Mouse (Mus musculus): Measurements from ENCODE around the gene Fcgr4.
A peak's percentile ranks its signal among the peaks of the same experiment; 100 is the strongest.
"Not testable (repeated sequence)": the region's sequence is repeated elsewhere in the genome, so short reads cannot be mapped to it uniquely, and the experiment has no call there.

Fcgr4 gene

DNA sequence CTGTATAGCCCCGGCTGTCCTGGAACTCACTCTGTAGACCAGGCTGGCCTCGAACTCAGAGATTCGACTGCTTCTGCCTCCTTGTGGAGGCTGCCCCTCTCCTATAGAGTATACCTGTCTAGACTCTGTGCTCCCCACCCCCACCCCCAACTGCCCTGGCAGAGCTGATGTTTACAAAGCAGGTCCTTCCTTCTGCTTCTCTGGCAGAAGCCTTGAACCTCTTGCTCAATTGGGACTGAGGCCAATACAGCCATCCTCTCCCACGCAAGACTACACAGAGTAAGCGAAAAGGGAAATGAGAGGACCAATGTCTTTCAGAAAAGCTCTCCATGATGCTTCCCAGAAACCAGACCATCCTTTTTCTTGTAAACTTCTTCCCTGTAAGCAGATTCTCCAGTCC is 38.5 kb downstream of the Fcgr4 start:
- no peak for DNase-seq (ENCODE audit: low spot score)

GRCm38 (mm10) chr1:171059203-171059602 is 40.5 kb downstream of the Fcgr4 start:
- DNase-seq (ENCODE audit: low spot score), result no peak

- no peak for DNase-seq (ENCODE audit: low spot score)
Observed at GRCm38 (mm10) chr1:171060392-171060791, 41.7 kb downstream of the Fcgr4 start.

- DNase-seq (ENCODE audit: low spot score), result no peak
Observed at GRCm38 (mm10) chr1:171061566-171061965, 42.8 kb downstream of the Fcgr4 start.

DNA sequence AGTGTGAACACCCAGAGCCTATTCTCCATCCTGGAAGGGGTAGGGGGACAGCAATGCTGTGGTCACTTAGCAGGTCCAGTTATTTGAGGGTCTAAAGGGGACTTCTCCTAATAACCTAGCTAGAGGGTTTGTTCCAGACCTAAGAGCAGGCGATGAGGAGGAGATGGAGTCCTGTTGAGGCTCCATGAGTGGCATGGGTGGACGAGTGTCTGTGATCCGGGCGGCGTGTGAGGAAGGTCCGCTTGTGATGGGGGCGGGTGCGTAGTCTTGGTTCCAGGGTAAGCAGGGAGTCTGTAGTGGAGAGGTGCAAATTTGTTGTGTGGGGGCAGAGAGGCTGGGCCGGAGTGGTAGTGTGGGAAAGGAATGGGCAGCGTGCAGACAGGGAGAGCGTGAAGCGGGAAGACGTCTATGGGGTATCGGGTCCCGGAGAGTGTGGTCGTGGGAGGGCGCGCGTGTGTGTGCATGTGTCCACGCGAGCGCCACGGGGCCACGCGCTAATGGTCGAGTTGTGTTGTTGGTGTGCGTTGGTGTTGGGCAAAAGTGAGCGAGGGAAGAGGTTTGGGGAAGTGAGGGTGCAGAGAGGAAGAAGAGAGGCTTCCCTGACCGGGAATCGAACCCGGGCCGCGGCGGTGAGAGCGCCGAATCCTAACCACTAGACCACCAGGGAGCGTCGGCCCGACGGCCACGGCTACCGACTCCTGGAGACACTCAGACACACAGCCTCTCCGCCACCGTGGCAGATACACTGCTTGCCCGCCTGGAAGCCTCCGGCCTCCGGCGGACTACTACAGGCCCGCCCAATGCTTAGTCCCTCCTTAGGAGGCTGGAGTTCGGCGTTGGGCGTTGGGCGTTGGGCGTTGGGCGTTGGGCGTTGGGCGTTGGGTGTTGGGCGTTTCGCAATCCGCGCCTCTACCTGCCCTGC is 45.1 kb downstream of the Fcgr4 start:
- peak; percentile 52 for DNase-seq (ENCODE audit: low spot score)

DNA sequence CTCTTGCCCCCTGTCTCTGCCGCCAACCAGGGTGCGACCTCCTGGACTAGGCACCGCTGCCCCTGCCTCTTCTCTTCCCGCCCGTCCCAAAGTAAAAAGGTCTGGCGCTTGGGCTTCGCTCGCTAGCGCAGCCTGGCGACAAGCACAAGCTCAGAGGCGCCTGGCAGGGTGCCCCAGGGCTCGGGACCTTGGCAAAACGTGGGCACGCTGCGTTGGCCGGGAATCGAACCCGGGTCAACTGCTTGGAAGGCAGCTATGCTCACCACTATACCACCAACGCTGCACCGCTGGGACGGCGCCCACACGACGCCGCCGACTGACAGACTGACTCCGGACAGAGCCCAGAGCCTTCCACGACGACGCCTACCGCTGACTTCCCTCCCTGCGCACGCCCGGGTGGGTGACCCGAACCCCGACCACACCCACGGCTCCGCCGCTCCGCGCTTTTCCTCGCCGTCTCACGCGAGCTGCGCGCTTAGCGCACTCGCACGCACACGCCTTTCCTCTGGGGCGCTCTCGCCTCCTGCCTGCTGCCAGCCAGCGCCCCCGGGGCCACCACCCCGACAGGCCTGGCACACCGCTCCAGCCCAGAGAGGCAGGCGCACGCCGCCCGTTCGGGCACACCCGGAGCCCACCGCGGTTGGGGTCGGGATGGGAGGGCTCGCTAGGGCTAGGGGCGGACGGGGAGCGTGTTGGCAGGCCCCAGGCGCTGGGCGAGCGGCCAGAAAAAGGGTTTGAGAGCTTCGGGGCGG is 45.9 kb downstream of the Fcgr4 start, which contains the start of gene Fcgr3:
Gene Fcgr3 (minus strand): TSS at position 445 of the 752 bp plus-strand sequence.
- DNase-seq (ENCODE audit: low spot score), result peak; percentile 89

DNA sequence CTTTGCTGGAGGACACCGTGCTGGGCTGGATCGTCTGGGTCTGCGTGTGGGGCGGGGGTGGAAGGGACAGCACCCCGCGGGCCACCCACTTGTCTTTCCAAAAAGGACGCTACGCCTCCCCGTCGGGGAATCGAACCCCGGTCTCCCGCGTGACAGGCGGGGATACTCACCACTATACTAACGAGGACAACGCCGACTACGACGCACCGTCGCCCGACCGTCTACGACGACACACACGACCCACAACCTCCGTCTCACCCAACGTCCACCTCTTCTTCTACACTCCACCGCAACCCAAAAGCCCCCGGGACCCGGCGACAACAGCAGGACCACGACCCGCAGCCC is 46.5 kb downstream of the Fcgr4 start:
- peak; percentile 51 for DNase-seq (ENCODE audit: low spot score)

DNA sequence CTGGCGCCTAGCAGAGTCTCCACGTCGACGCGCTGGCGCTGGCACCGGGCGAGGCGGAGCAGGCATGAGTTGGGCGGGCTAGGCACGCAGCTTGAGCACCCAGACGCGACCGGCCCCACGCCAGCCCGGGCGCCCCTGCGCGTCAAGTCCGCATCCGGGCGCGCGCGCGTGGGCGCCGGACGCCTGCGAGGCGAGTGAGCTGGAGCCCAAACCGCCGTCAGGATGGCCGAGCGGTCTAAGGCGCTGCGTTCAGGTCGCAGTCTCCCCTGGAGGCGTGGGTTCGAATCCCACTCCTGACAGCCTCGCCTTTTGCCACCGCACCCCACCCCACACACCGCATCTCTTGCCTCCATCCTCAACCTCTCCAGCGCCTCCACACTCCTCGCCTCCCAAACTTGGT is 47.0 kb downstream of the Fcgr4 start:
- DNase-seq (ENCODE audit: low spot score), result peak; percentile 53

DNA sequence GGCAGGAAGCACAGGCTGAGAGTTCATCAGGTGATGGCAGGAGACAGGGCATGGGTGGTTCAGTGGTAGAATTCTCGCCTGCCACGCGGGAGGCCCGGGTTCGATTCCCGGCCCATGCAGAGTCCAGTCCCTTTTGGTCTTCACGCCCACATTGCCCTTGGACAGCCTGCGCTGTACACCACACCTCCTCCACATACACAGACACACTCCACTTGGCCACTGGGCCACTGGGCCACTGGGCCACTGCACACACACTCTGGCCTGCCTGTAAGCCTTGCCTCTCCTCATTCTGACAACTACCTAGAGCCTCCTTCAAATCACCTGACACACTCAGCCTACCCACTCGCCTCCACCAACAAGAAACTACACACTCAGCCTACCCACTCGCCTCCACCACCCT is 47.9 kb downstream of the Fcgr4 start:
- not testable (repeated sequence) for DNase-seq (ENCODE audit: low spot score)

- DNase-seq (ENCODE audit: low spot score), result not testable (repeated sequence)
Observed at GRCm38 (mm10) chr1:171067928-171068327, 49.2 kb downstream of the Fcgr4 start.

GRCm38 (mm10) chr1:171069508-171069907 is 50.8 kb downstream of the Fcgr4 start:
- not testable (repeated sequence) for DNase-seq (ENCODE audit: low spot score)

- DNase-seq (ENCODE audit: low spot score), result not testable (repeated sequence)
Observed at GRCm38 (mm10) chr1:171070879-171071278, 52.2 kb downstream of the Fcgr4 start.

- not testable (repeated sequence) for DNase-seq (ENCODE audit: low spot score)
Observed at GRCm38 (mm10) chr1:171071726-171072125, 53.0 kb downstream of the Fcgr4 start.

GRCm38 (mm10) chr1:171072217-171072616 is 53.5 kb downstream of the Fcgr4 start:
- not testable (repeated sequence) for DNase-seq (ENCODE audit: low spot score)

GRCm38 (mm10) chr1:171074283-171074682 is 55.6 kb downstream of the Fcgr4 start:
- not testable (repeated sequence) for DNase-seq (ENCODE audit: low spot score)

- not testable (repeated sequence) for DNase-seq (ENCODE audit: low spot score)
Observed at GRCm38 (mm10) chr1:171076176-171076575, 57.5 kb downstream of the Fcgr4 start.

GRCm38 (mm10) chr1:171077192-171077591 is 58.5 kb downstream of the Fcgr4 start:
- DNase-seq (ENCODE audit: low spot score), result not testable (repeated sequence)

DNA sequence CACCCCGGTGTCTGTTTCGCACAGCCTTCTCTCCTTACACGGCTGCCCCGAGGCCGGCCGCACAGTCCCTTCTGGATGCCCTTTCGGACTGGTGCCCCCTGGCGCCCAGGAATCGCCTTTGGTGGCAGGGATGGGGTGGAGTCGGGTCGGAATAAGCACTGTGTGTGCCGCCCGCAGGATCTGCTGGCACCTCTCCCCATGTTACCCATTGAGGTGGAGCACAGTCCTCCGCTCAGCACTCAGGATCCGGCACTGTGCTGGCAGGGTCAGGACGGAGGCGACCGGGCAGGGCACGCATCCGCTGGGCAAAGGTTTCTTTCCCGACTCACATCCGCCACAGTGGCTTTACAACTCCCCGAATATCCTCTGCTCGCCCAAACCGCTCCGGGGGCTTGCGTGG is 59.2 kb downstream of the Fcgr4 start:
- DNase-seq (ENCODE audit: low spot score), result peak; percentile 57

DNA sequence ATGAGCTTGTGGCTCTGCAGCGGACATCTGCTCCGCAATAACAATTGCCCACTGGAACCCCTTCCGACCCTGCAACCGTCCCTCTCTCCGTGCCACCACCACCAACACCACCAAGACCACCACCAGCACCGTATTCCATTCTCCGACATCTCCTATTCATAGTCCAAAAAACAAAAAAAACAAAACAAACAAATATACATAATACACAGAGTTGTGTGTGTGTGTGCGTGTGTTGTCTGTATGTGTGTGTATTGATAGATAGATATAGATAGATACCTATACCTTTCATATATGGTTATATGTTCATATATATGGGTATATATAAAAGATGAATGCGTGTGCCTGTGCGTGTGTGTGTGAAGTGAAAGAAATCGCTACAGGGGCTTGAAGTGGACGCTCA is 59.7 kb downstream of the Fcgr4 start:
- not testable (repeated sequence) for DNase-seq (ENCODE audit: low spot score)

GRCm38 (mm10) chr1:171079345-171079744 is 60.6 kb downstream of the Fcgr4 start:
- DNase-seq (ENCODE audit: low spot score), result not testable (repeated sequence)
